ENCODE assay signal across 13 mouse cellular contexts in the genomic region with DNA sequence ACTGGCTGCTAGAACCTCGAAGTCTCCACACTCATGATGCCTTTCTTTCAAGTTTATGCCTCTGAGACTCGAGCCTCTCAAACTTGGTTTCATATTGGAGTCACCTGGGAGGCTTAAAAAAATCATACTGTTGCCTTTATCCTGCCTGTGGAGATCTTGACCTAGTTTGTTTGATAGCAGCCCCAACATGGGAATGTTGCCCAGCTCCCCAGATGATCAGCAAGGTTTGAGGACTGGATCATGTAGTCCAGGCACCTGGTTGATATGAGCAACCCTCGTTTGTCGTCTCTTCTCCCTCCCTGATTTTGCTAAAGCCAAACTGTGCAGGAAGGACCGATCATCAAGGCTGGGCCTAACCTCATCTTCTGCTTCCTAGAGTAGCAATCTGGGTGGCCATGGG.
"Had no signal": no experiment of that assay in that cellular context is flagged by ENCODE, and none has a peak within 500 bp of the region (broad histone marks: within the 10 kb centered on the region; RNA-seq: fewer than 3 reads in every experiment).

No protein-coding gene starts in this region.

- H3K27ac ChIP-seq: limb, embryonic 10.5 days; limb, embryonic 13.5 days; liver, embryonic 12.5 days; liver, embryonic 15.5 days had no signal

- H3K27me3 ChIP-seq: limb, embryonic 13.5 days; liver, embryonic 12.5 days; liver, embryonic 15.5 days had no signal

- H3K4me1 ChIP-seq: limb, embryonic 10.5 days; limb, embryonic 13.5 days; liver, embryonic 12.5 days; liver, embryonic 15.5 days had no signal

- DNase-seq: kidney, adult 9 months; kidney, postnatal 14 days; kidney, postnatal 4 days; liver; lung, adult 18-20 months; lung, postnatal 14 days; lung, postnatal 4 days; thymus, adult 2 months; thymus, postnatal 14 days had no signal

- H3K4me3 ChIP-seq: limb, embryonic 10.5 days; limb, embryonic 13.5 days; liver, embryonic 12.5 days; liver, embryonic 15.5 days had no signal

- ATAC-seq: liver, embryonic 12.5 days had no signal
